ENCODE assay signal across 8 mouse cellular contexts in genomic region chr3:123446708-123447537, GRCm38 (mm10). TPM values are rescaled to one million over a fixed set of nuclear protein-coding genes. Genes with fewer than 3 reads are reported as not detected.
DNase-seq lines count a peak whose midpoint lies in the region; ATAC-seq and TF ChIP-seq lines count a peak whose summit lies in the region.

Gene Prss12, plus strand, starts transcription at chr3:123446913.

- peak within 1 kb of the TSS; percentile 51 for H3ac ChIP-seq in myocyte (ENCODE audit: control insufficient read depth, insufficient read length)

- H3K4me3 ChIP-seq in embryonic facial prominence, embryonic 13.5 days = peak within 1 kb of the TSS; percentile 75
- peak within 1 kb of the TSS; percentile 78 for H3K4me3 ChIP-seq in heart, embryonic 13.5 days
- H3K4me3 ChIP-seq in kidney, embryonic 15.5 days (replicated peaks) = peak within 1 kb of the TSS; percentile 70
- peak within 1 kb of the TSS; percentile 54 for H3K4me3 ChIP-seq in liver, embryonic 11.5 days (ENCODE audit: low read depth, low read length)
- peak within 1 kb of the TSS; percentile 23 for H3K4me3 ChIP-seq in myocyte
- peak within 1 kb of the TSS; percentile 69 for H3K4me3 ChIP-seq in stomach, postnatal 0 days (ENCODE audit: low read depth, low read length)

- peak; percentile 23 for TF ChIP-seq POLR2A in myocyte (IDR thresholded peaks at IDR 0.05; ENCODE audit: insufficient read length, low read depth)

- peak; percentile 26 to 29 for DNase-seq in urinary bladder, adult 18-20 months (ENCODE audit: low spot score in 2 of 2)
- DNase-seq in urinary bladder, postnatal 10 days (ENCODE audit: low spot score) = no peak
- peak; percentile 51 for DNase-seq in liver, embryonic 11.5 days (ENCODE audit: low spot score)
- peak; percentile 54 for DNase-seq in stomach, postnatal 0 days (ENCODE audit: low spot score)

- WGBS in embryonic facial prominence, embryonic 13.5 days = under 1% methylated on average over 81 of the region's 84 CpGs
- WGBS in heart, embryonic 13.5 days = under 1% methylated on average over 84 of the region's 84 CpGs
- under 1% methylated on average over 83 of the region's 84 CpGs for WGBS in kidney, embryonic 15.5 days
- WGBS in liver, embryonic 11.5 days = 1% methylated on average over 80 of the region's 84 CpGs
- WGBS in stomach, postnatal 0 days = under 1% methylated on average over 69 of the region's 84 CpGs

- peak within 1 kb of the TSS; percentile 99 for H3K4me2 ChIP-seq in embryonic facial prominence, embryonic 13.5 days
- peak within 1 kb of the TSS; percentile 98 for H3K4me2 ChIP-seq in heart, embryonic 13.5 days
- peak within 1 kb of the TSS; percentile 100 for H3K4me2 ChIP-seq in kidney, embryonic 15.5 days
- H3K4me2 ChIP-seq in liver, embryonic 11.5 days = peak within 1 kb of the TSS; percentile 93
- peak within 1 kb of the TSS; percentile 86 for H3K4me2 ChIP-seq in myocyte (ENCODE audit: low read depth)
- peak within 1 kb of the TSS; percentile 100 for H3K4me2 ChIP-seq in stomach, postnatal 0 days (replicated peaks; ENCODE audit: low read depth)

- ATAC-seq in embryonic facial prominence, embryonic 13.5 days (ENCODE audit: insufficient number of reproducible peaks, insufficient read depth, low FRiP score, low TSS enrichment, low read depth) = peak; percentile 68
- ATAC-seq in heart, embryonic 13.5 days (ENCODE audit: extremely low read depth, insufficient number of reproducible peaks, low FRiP score, low TSS enrichment) = peak; percentile 14; the same call in 1 of the 2 replicates
- ATAC-seq in kidney, embryonic 15.5 days (replicated peaks; ENCODE audit: low FRiP score) = peak; percentile 78
- peak; percentile 50 for ATAC-seq in liver, embryonic 11.5 days (replicated peaks; ENCODE audit: low FRiP score)
- ATAC-seq in stomach, postnatal 0 days (ENCODE audit: low FRiP score, low TSS enrichment) = peak; percentile 65; the same call in 1 of the 2 replicates

- no peaks in the 10 kb centered on the region for H3K36me3 ChIP-seq in embryonic facial prominence, embryonic 13.5 days
- no peaks in the 10 kb centered on the region for H3K36me3 ChIP-seq in heart, embryonic 13.5 days
- no peaks in the 10 kb centered on the region for H3K36me3 ChIP-seq in kidney, embryonic 15.5 days
- H3K36me3 ChIP-seq in liver, embryonic 11.5 days (ENCODE audit: control insufficient read depth, insufficient read depth, low read length) = no peaks in the 10 kb centered on the region
- no peaks in the 10 kb centered on the region for H3K36me3 ChIP-seq in myocyte (ENCODE audit: control insufficient read depth, insufficient read depth)
- H3K36me3 ChIP-seq in stomach, postnatal 0 days (ENCODE audit: control insufficient read depth, insufficient read depth, low read length) = no peaks in the 10 kb centered on the region

- TF ChIP-seq CTCF in stomach, postnatal 0 days (IDR thresholded peaks at IDR 0.05; ENCODE audit: low read depth) = no peak

- H3K9me3 ChIP-seq in embryonic facial prominence, embryonic 13.5 days = no peaks in the 10 kb centered on the region
- H3K9me3 ChIP-seq in heart, embryonic 13.5 days = no peaks in the 10 kb centered on the region
- H3K9me3 ChIP-seq in kidney, embryonic 15.5 days (replicated peaks) = no peaks in the 10 kb centered on the region
- no peaks in the 10 kb centered on the region for H3K9me3 ChIP-seq in liver, embryonic 11.5 days (ENCODE audit: control insufficient read depth, low read length)
- no peaks in the 10 kb centered on the region for H3K9me3 ChIP-seq in stomach, postnatal 0 days (ENCODE audit: control insufficient read depth, low read length)

- H3K4me1 ChIP-seq in embryonic facial prominence, embryonic 13.5 days = peaks cover 23% of the 10 kb centered on the region
- peaks cover 15% of the 10 kb centered on the region for H3K4me1 ChIP-seq in heart, embryonic 13.5 days
- H3K4me1 ChIP-seq in kidney, embryonic 15.5 days = peaks cover 19% of the 10 kb centered on the region
- no peaks in the 10 kb centered on the region for H3K4me1 ChIP-seq in liver, embryonic 11.5 days (replicated peaks; ENCODE audit: control insufficient read depth, insufficient read depth, low read length)
- no peaks in the 10 kb centered on the region for H3K4me1 ChIP-seq in stomach, postnatal 0 days (replicated peaks; ENCODE audit: control insufficient read depth, insufficient read depth)

- no peak within 1 kb of the TSS for H3K27ac ChIP-seq in embryonic facial prominence, embryonic 13.5 days
- no peak within 1 kb of the TSS for H3K27ac ChIP-seq in heart, embryonic 13.5 days (replicated peaks)
- H3K27ac ChIP-seq in kidney, embryonic 15.5 days = no peak within 1 kb of the TSS
- no peak within 1 kb of the TSS for H3K27ac ChIP-seq in liver, embryonic 11.5 days (ENCODE audit: low read depth, low read length)
- no peak within 1 kb of the TSS for H3K27ac ChIP-seq in stomach, postnatal 0 days (replicated peaks)

- no peak for TF ChIP-seq EP300 in stomach, postnatal 0 days (optimal IDR thresholded peaks at IDR 0.05)

- peaks cover 31% of the 10 kb centered on the region for H3K27me3 ChIP-seq in embryonic facial prominence, embryonic 13.5 days
- peaks cover 42% of the 10 kb centered on the region for H3K27me3 ChIP-seq in heart, embryonic 13.5 days (replicated peaks)
- peaks cover 46% of the 10 kb centered on the region for H3K27me3 ChIP-seq in kidney, embryonic 15.5 days
- peaks cover 38% of the 10 kb centered on the region for H3K27me3 ChIP-seq in liver, embryonic 11.5 days (replicated peaks; ENCODE audit: control insufficient read depth, insufficient read depth, low read length)
- H3K27me3 ChIP-seq in myocyte (ENCODE audit: control insufficient read depth, insufficient read depth, insufficient read length) = peaks cover 10% of the 10 kb centered on the region
- peaks cover 6% of the 10 kb centered on the region; the same call in 1 of the 2 replicates for H3K27me3 ChIP-seq in stomach, postnatal 0 days (ENCODE audit: control insufficient read depth, insufficient read depth, low read length)

- no peaks in the 10 kb centered on the region for H3K79me2 ChIP-seq in myocyte (ENCODE audit: control insufficient read depth, insufficient read depth)

- H3K9ac ChIP-seq in embryonic facial prominence, embryonic 13.5 days = peak within 1 kb of the TSS; percentile 80
- H3K9ac ChIP-seq in heart, embryonic 13.5 days = peak within 1 kb of the TSS; percentile 83
- H3K9ac ChIP-seq in kidney, embryonic 15.5 days = peak within 1 kb of the TSS; percentile 57
- peak within 1 kb of the TSS; percentile 15; the same call in 1 of the 2 replicates for H3K9ac ChIP-seq in liver, embryonic 11.5 days (ENCODE audit: low read depth, low read length)
- H3K9ac ChIP-seq in stomach, postnatal 0 days (ENCODE audit: low read length) = peak within 1 kb of the TSS; percentile 59

TF ChIP-seq in myocyte, 11 proteins besides CTCF, POLR2A, EP300 and RAD21:
- TF ChIP-seq REST (IDR thresholded peaks at IDR 0.05; ENCODE audit: insufficient read depth, insufficient read length) = no peak

RNA-seq across cellular contexts. Expression of gene Prss12, which starts in this region (rescaled TPM):
- polyA plus RNA-seq in embryonic facial prominence, embryonic 13.5 days (2015; fragmentation: Nextera tagmentation; extraction: Ambion mirVana) = 22.8 and 26.9 TPM in 2 replicates
- 2.6 and 3.3 TPM in 2 replicates for polyA plus RNA-seq in heart, embryonic 13.5 days (2015; fragmentation: Nextera tagmentation; extraction: Ambion mirVana)
- 5.6 and 6.8 TPM in 2 replicates for polyA plus RNA-seq in kidney, embryonic 15.5 days (2015; fragmentation: Nextera tagmentation; extraction: Ambion mirVana)
- polyA plus RNA-seq in liver, embryonic 11.5 days (2014; fragmentation: Nextera tagmentation; extraction: Ambion mirVana) = 1.2 and 1.4 TPM in 2 replicates
- 1.2 TPM for polyA plus RNA-seq in myocyte (2012; fragmentation: generic; extraction: Trizol)
- 3.1 and 3.3 TPM in 2 replicates for polyA plus RNA-seq in stomach, postnatal 0 days (2015; fragmentation: Nextera tagmentation; extraction: Ambion mirVana)

Comparison
In these comparisons a context has a peak if more than half of its experiments do, and no peak if none do; other contexts are left out.
1. ATAC-seq: peak in every context shown above with its lines; median percentile 78 in kidney, embryonic 15.5 days; 68 in embryonic facial prominence, embryonic 13.5 days; 65 in stomach, postnatal 0 days; 50 in liver, embryonic 11.5 days; 14 in heart, embryonic 13.5 days.
2. H3K4me3 ChIP-seq: peak in every context shown above with its lines; median percentile 78 in heart, embryonic 13.5 days; 75 in embryonic facial prominence, embryonic 13.5 days; 70 in kidney, embryonic 15.5 days; 69 in stomach, postnatal 0 days; 54 in liver, embryonic 11.5 days; 23 in myocyte.
3. H3K9ac ChIP-seq: peak in every context shown above with its lines; median percentile 83 in heart, embryonic 13.5 days; 80 in embryonic facial prominence, embryonic 13.5 days; 59 in stomach, postnatal 0 days; 57 in kidney, embryonic 15.5 days; 15 in liver, embryonic 11.5 days.